Mouse (Mus musculus) liver, adult 2 months (tissue): ENCODE measurements around the gene Zfp592. TPM values are rescaled to one million over a fixed set of nuclear protein-coding genes. Genes with fewer than 3 reads are reported as not detected.

Source experiments
- DNase-seq: peaks from one replicate; pipeline ENCODE4 v3.0.0-alpha.2; 2011; ENCODE audit warnings: low read depth, low spot score; ENCODE audit errors: extremely low read depth
- H3K27ac ChIP-seq: fragments of 200-500 bp; replicated peaks from 2 replicates; pipeline ENCODE4 v1.5.1; 2012; ENCODE audit warnings: low read depth, mild to moderate bottlenecking, control low read depth, inconsistent platforms, low read length; ENCODE audit not compliant: insufficient read depth
- H3K27me3 ChIP-seq: fragments of 200-500 bp; 2 replicates; pipeline ENCODE4 v1.6.1; 2012; ENCODE audit warnings: mild to moderate bottlenecking, moderate library complexity, low read length, inconsistent platforms; ENCODE audit not compliant: control insufficient read depth, insufficient read depth
- H3K36me3 ChIP-seq: fragments of 200-500 bp; 2 replicates; pipeline ENCODE4 v1.6.1; 2012; ENCODE audit warnings: low read length, inconsistent platforms; ENCODE audit not compliant: control insufficient read depth, insufficient read depth
- H3K4me1 ChIP-seq: fragments of 200-500 bp; 2 replicates; pipeline ENCODE4 v1.6.1; 2011; ENCODE audit warnings: low read length; ENCODE audit not compliant: control insufficient read depth, insufficient read depth
- H3K4me3 ChIP-seq: fragments of 200-500 bp; 2 replicates; pipeline ENCODE4 v1.5.1; 2011; ENCODE audit warnings: low read depth, mild to moderate bottlenecking, control low read depth, low read length, moderate library complexity; ENCODE audit not compliant: insufficient read depth
- H3K79me2 ChIP-seq: fragments of 200-500 bp; 2 replicates; pipeline ENCODE4 v1.6.1; 2012; ENCODE audit warnings: inconsistent platforms, mild to moderate bottlenecking, low read length, moderate library complexity; ENCODE audit not compliant: control insufficient read depth, insufficient read depth
- H3K9ac ChIP-seq: fragments of 200-500 bp; 2 replicates; pipeline ENCODE4 v1.6.1; 2012; ENCODE audit warnings: low read depth, mild to moderate bottlenecking, control low read depth, inconsistent platforms, low read length
- CTCF ChIP-seq: fragments of 200-500 bp; IDR thresholded peaks from 2 replicates; pipeline ENCODE4 v1.5.1; 2011; ENCODE audit warnings: low read depth, low read length, control low read depth
- POLR2A ChIP-seq: fragments of 200-500 bp; IDR thresholded peaks from 2 replicates; pipeline ENCODE4 v1.6.1; 2011; ENCODE audit warnings: low read length, control low read depth; ENCODE audit not compliant: insufficient read depth; ENCODE audit errors: extremely low read depth
- WGBS: fragments of 180-500 bp; shearing (Covaris S2); methylation state at CpG from one replicate; pipeline ENCODE4 v1.1.7; 2018; 5-methylcytosine and 5-hydroxymethylcytosine counted together
- polyA plus RNA-seq: library from polyadenylated mRNA; depleted of rRNA; stranded (reverse); fragments of >200 nt; gene quantifications from 2 replicates; pipeline ENCODE4 v1.2.3, GENCODE M21; 2012
- total RNA-seq: library from RNA; depleted of rRNA; stranded (reverse); fragments of >200 nt; gene quantifications from 2 replicates; pipeline ENCODE4 v1.2.3, GENCODE M21; 2014

Zfp592 gene
- total and polyA plus RNA-seq, 2 experiments = 6.7 to 11.3 TPM

- Histone ChIP-seq H3K27me3 (no peaks in the 10 kb centered on the region), H3K79me2 (no peaks in the 10 kb centered on the region), H3K4me1 (no peaks in the 10 kb centered on the region), H3K9ac (no peak within 1 kb of the TSS), H3K27ac (no peak within 1 kb of the TSS), H3K36me3 (no peaks in the 10 kb centered on the region), H3K4me3 (no peak within 1 kb of the TSS)
- TF ChIP-seq POLR2A (no peak), CTCF (no peak)
- whole genome bisulfite sequencing = 58% methylated on average over 27 of the region's 27 CpGs
- no peak for DNase-seq
Measured at GRCm38 (mm10) chr7:81057471-81057870, 64.0 kb downstream of the Zfp592 start, which contains the start of gene Alpk3. Alpk3 (plus strand) TSS chr7:81057600.

GRCm38 (mm10) chr7:81057901-81058711 lies 64.6 kb downstream of the Zfp592 start:
- no peak for DNase-seq
- Histone ChIP-seq H3K27me3 (no peaks in the 10 kb centered on the region), H3K9ac (no peak overlapping the region), H3K27ac (no peak overlapping the region), H3K4me1 (no peaks in the 10 kb centered on the region), H3K36me3 (no peaks in the 10 kb centered on the region), H3K79me2 (no peaks in the 10 kb centered on the region), H3K4me3 (no peak overlapping the region)
- TF ChIP-seq POLR2A (no peak), CTCF (no peak)
- WGBS = 81% methylated on average over 6 of the region's 6 CpGs

- Histone ChIP-seq H3K36me3 (no peaks in the 10 kb centered on the region), H3K27ac (no peak overlapping the region), H3K27me3 (no peaks in the 10 kb centered on the region), H3K4me3 (no peak overlapping the region), H3K9ac (no peak overlapping the region), H3K4me1 (no peaks in the 10 kb centered on the region), H3K79me2 (no peaks in the 10 kb centered on the region)
- TF ChIP-seq CTCF (no peak), POLR2A (no peak)
- DNase-seq = peak; percentile 63
- WGBS = 30% methylated on average over 9 of the region's 9 CpGs
Measured at GRCm38 (mm10) chr7:81058712-81059154, 65.3 kb downstream of the Zfp592 start.

GRCm38 (mm10) chr7:81059388-81059787 lies 65.9 kb downstream of the Zfp592 start:
- DNase-seq = no peak
- H3K27me3 ChIP-seq = no peaks in the 10 kb centered on the region
- no peak overlapping the region for H3K9ac ChIP-seq
- no peak for TF ChIP-seq POLR2A
- no peak for TF ChIP-seq CTCF
- no peak overlapping the region for H3K4me3 ChIP-seq
- H3K27ac ChIP-seq = no peak overlapping the region
- 70% methylated on average over 5 of the region's 5 CpGs for WGBS
- no peaks in the 10 kb centered on the region for H3K79me2 ChIP-seq
- no peaks in the 10 kb centered on the region for H3K4me1 ChIP-seq
- H3K36me3 ChIP-seq = no peaks in the 10 kb centered on the region

GRCm38 (mm10) chr7:81060908-81061307 lies 67.4 kb downstream of the Zfp592 start:
- WGBS = 89% methylated on average over 2 of the region's 2 CpGs
- Histone ChIP-seq H3K36me3 (no peaks in the 10 kb centered on the region), H3K27ac (no peak overlapping the region), H3K4me3 (no peak overlapping the region), H3K27me3 (no peaks in the 10 kb centered on the region), H3K4me1 (no peaks in the 10 kb centered on the region), H3K79me2 (no peaks in the 10 kb centered on the region), H3K9ac (no peak overlapping the region)
- TF ChIP-seq POLR2A = no peak
- peak; percentile 72 for TF ChIP-seq CTCF
- peak; percentile 60 for DNase-seq

GRCm38 (mm10) chr7:81061936-81062335 lies 68.5 kb downstream of the Zfp592 start:
- Histone ChIP-seq H3K79me2 (no peaks in the 10 kb centered on the region), H3K27me3 (no peaks in the 10 kb centered on the region), H3K4me3 (no peak overlapping the region), H3K4me1 (no peaks in the 10 kb centered on the region), H3K27ac (no peak overlapping the region), H3K9ac (no peak overlapping the region), H3K36me3 (no peaks in the 10 kb centered on the region)
- no peak for DNase-seq
- 80% methylated on average over 11 of the region's 11 CpGs for WGBS
- TF ChIP-seq POLR2A (no peak), CTCF (no peak)
